Mouse (Mus musculus) heart, adult 11 months (tissue): ENCODE results near the gene AK157302.
A peak's percentile ranks its signal among the peaks of the same experiment; 100 is the strongest.
"Not testable (repeated sequence)": the region's sequence is repeated elsewhere in the genome, so short reads cannot be mapped to it uniquely, and the experiment has no call there.

Source experiments
- DNase-seq: peaks from one replicate; pipeline ENCODE4 v3.0.0; 2022

Gene AK157302

DNA sequence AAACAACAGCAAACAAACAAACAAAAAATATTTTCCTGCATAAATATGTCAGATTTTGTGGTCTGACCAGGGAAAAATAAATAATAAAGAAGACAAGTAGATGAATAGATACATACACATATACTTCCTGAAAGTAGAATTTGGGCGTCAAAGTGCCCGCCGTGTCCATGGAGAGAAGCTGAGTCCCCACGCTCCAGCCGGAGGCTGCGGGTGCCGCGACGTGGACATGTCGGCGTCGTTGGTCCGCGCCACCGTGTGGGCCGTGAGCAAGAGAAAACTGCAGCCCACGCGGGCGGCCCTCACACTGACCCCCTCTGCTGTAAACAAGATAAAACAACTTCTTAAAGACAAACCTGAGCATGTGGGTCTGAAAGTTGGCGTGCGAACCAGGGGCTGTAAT, at the start of gene AK157302:
TSS of gene AK157302 (plus strand) at position 144 of the 400 bp plus-strand sequence.
- DNase-seq, result peak; percentile 89

DNA sequence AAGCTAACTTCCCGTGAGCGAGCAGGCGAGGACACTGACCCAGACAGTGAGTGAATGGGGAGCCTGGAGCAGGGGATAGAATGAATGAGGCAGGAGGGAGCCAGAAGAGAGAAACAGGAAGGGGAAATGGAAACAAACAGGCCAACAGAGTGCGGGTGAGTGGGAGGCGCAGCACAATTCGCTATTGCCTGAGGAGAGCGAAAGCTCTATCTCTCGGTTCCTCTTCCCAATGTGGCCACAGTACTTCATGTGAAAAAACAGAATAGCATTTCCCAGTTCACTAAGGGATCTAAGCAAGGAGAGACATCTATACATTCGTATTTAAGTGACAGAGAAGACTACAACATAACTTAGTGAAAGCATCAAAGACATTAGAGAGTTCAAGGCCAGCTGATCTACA, 48.2 kb upstream of the AK157302 start:
- peak; percentile 85 for DNase-seq

DNA sequence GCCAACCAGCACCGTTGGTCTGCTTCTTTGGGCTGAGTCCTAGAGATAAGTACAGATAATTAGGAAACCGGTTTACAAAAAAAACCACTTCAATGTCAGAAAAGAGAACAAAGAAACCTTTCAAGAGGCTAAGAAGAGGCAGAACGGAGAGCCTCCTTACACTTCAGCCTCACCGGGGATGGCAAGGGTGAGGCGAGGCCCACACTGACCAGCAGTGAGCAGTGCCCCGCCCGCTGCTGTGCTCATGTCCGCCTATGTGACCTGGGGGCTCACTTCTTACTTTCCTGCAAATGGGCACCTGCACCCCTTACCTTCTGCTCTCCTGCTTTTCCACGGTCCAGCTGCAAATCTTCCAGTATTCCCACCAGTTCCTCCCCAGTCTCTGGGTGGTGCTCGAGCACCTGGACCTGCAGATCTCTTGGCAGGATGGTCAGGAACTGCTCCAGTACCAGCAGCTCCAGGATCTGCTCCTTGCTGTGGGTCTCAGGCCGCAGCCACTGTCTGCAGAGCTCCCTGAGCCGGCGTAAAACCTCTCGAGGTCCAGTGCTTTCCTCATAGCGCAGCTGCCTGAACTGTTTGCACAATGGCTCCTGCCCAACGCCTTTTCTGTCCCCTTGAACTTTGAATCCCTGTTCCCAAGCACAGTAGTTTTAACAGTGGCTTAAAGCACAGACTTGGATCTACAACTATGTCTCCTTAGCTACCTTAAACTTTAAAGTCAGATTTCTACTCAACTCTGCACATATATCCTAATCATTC, 47.0 kb upstream of the AK157302 start:
- DNase-seq, result peak; percentile 68

DNA sequence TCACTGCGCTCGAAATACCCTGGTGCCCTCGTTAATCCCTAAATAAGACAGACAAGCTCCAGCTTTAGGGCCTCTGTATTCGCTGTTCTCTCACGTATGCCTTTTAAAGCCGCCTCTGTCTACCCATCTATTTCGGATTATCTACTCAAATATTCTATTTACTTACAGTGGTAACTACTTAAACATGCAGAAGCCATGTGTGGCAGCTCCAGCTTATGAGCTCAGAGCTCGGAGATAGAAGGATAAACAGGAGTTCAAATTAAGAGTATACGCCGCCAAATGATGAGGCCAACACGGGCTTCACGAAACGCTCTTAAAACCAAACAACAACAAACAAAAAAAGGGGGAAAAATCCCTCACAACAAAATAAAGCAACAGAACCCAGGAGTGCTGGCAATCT, 42.0 kb upstream of the AK157302 start:
- DNase-seq, result no peak

DNA sequence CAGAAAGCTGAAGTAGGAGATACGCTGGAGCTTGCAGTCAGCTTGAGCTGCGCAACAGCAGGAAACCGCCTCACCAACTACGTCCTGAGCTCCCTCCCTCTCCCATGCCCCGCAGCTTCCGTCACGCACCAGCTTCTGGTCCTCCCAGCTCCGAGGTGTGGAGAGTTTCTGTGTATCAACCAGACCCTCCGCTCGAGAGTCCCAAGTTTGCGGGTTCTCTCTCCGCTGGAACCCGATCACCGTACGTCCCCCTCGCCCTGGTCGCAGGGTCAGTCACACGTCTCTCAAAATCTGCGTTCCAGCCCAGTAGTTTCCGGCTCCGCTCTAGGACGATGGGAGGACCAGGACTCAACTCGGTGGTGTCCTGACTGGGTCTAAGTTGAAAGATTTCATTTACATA, 41.6 kb upstream of the AK157302 start, which contains the start of gene Zscan26:
TSS of gene Zscan26 (minus strand) at position 282 of the 400 bp plus-strand sequence.
- DNase-seq, result peak; percentile 99

DNA sequence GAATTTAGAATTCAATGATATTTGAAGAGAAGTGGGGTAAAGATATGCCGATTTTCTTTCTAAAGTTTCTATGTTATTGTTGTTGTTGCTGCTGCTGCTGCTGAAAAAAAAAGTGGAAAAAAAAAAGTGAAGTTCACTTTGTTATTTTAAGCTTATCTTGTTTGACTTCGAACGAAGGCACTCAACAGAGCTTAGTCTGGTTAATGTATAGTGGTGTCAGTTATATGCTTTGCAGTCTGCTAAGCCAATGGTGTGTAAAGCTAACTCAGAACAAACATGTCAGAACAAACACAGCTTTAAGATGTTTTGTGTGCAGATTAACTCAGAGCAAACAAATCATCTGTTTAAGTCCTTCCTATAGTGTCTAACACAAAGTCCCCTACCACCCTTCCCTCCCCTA, 40.9 kb upstream of the AK157302 start:
- peak; percentile 21 for DNase-seq

DNA sequence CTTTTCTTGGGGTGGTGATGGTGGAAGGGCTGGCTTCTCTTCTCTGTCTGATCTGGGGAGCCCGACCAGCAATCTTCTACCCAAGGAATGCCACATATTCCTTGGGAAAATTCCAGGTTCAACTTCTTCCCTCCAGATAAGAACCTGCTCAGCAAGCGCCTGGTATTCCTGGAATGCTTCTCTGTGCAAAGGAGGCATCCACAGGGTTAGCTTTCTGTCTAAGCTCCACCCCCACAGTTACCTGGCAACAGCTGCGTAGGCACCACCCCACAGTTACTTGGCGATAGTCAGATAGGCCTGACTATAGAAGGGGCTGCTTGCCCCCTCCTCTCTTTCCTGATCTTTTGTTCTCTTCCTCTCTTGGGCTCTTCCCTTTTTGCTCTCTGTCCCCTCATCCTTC, 38.7 kb upstream of the AK157302 start:
- peak; percentile 27 for DNase-seq

DNA sequence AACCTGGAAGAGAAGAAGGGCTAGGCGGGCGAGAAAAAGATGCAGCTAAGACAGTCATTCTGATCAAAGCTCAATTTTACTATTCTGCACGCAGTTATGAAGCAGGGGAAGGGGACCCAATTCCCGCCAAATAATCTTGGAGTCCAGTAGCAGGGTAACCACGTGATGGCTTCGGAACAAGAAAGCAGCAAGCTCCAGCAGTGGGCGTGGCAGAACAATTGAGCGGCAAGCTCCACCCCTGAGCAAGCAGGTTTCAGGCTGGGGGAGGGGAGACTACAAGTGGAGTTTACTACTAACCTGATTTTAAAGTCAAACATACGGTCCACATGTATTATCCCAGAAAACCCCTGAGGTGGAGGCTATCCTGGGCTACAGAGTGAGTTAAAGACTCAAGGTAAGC, 32.5 kb upstream of the AK157302 start:
- DNase-seq, result peak; percentile 63

DNA sequence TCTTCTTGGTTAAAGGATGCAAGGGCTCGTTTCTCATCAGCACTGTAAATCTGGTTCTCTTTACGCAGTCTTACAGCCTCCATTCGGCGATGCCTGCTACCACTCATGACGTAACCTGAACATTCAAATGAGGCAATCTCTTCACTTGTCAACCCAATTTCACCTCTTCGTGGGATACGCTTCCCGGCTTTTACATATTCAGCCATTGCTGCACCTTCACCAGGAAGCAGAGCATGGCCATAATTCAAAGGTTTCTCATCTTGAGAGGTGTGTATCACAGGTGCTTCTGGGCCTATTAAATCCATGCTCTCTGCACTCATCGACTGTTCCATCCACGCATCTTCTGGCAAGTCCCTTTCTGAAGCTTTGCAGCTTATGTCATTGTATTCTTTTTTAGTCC, 27.7 kb upstream of the AK157302 start:
- peak; percentile 63 for DNase-seq

DNA sequence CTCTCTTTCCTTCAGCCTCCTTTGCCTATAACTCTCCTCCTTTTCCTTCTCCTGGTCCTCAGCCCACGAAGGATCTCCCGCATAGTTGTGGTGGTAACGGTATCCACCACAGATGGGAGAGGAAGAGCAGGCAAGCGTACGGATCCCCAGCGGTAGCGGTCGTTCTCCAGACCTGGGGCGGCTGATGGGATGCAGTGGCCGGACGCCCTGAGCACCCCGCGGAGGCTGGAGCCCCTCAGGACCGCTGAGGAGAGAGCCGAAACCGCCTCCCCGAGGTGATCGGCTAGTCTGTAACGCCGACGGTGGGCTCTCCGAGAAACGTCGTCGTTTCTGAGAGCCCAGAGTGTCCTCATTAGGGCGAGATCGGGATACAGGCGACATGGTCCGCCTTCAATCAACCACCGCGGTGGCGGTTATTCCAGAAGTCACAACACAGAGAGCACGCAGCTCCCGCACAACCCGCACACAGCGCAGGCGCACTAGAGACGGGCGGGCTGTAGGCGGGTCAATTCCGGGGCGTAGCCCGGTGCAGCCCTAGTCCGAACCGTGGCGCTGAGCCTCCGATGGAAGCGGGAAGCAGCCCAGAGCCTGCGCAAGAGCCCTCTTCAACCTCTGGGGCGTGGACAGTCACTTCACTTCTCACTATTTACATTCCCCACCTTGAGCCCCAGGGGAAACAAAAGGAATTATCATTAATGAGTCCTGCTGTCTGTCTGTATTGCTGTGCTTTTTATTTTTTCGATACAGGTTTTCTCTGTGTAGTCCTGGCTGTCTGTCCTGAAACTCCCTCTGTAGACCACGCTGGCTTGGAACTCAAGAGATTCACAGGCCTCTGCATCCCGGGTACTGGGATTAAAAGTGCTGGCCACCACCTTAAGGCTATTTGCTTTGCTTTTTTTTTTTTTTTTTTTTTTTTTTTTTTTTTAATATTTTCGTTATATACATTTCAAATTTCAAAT, 26.7 kb upstream of the AK157302 start, which contains the start of gene Nkapl:
TSS of gene Nkapl (minus strand) at position 449 of the 959 bp plus-strand sequence.
- peak; percentile 99 for DNase-seq

DNA sequence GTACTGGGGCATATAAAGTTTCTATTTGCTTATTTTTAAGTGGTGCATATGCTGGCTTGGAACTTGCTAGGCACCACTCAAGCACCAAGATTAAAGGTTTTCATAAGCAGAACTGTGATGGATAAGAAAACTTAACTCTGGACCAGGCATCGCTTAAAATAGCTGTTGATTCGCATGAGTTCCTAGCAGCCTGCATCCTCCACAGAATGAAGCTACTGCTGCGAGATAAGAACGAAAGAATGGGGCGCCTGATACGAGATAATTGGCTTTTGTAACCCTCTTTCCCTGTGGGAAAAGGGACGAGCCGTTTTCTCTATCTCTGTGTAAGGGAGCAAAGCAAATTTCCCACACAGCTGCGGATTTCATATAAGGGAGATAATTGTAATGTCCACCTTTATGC, 25.9 kb upstream of the AK157302 start:
- peak; percentile 52 for DNase-seq

DNA sequence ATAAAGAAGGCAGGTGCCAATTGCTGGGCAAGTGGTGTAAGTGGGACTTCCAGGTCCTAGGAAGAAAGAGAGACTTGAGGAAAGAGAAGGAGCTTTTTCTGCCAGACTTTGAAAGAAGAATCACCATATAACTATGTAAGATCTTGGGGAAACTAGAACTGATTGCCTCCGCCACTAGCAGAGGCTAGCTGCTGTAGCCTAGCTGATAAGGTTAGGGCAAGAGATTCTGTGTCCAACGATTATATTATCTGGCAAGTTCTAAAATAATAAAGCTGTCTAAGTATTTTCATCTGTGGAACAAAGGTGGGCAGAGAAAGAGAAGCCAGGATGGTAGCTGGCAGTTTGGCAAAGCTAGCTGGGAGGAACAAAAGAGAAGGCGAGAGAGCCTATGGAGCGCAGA, 22.6 kb upstream of the AK157302 start:
- peak; percentile 82 for DNase-seq

DNA sequence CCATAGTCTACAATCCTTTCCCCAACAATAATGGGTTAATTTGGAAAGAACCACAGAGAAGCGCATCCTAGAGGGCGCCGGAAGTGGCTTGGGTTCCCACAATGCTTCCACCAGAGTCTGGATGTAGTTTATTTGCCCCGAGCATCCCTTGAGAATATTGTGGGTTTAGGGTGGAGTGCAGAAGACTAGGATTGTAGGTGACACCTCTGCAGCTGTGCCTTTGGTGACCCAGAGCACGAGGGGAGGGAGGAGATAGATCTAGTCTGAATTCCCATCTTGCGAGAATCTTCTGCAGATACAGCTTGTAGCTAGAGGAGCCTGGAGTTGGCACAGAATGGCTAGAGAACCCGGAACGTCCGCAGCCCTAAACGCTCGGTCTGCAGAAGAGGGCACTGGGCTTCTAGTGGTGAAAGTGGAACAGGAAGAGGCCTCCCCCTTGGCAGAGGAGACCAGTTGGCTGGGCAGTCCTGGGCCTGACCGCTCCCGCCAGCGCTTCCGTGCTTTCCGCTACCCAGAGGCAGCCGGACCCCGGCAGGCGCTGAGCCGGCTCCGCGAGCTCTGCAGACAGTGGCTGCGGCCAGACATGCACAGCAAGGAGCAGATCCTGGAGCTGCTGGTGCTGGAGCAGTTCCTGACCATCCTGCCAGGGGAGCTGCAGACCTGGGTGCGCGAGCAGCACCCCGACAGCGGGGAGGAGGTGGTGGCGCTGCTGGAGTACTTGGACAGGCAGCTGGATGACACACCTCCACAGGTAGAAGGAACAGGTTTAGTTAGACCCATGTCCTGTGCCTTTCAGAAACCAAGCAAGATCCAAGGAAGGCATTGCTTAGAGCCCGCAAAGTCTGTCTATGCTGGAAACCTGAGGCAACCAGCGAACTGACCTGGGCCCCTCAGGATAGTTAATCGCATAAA, 16.0 kb upstream of the AK157302 start, which contains the start of the genes Zkscan4 and Gm10065:
TSS of gene Zkscan4 (plus strand) at position 149 of the 912 bp plus-strand sequence.
TSS of gene Gm10065 (minus strand) at position 683 of the 912 bp plus-strand sequence.
- DNase-seq, result peak; percentile 96

DNA sequence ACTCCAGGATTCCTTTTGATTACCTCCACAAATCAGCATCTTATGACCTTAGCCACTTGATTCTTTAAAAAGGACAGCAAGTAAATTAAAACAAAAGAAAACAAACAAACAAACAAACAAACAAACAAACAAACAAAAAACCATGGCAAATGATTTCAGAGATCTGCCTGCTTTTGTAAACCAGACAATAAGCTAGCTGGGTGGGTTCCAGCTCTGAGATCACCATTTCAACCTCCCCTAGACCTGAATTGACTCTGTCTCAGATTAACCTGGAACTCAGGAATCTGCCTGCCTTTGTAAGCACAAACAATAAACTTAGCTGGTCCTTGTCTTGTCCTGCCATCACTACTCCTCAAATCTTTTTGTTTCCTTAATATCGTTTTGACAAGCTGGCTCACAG, 8.1 kb upstream of the AK157302 start:
- DNase-seq, result no peak

DNA sequence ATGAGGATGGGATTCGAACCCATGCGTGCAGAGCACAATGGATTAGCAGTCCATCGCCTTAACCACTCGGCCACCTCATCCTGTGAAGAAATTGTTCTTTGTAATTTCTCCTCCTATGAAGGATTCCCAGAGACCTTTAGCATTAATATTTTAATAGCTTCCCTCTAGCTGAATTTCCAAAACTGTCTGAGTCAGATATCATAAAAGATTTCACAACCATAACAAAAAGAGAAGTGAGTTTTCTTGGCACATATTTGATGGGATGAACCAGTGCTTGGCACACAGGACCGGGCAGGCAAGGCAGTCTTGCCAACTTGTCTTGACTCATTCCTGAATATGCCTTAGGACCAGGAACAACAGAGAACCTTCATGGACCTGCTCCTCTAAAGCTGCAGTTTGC, 2.2 kb upstream of the AK157302 start:
- DNase-seq, result no peak

DNA sequence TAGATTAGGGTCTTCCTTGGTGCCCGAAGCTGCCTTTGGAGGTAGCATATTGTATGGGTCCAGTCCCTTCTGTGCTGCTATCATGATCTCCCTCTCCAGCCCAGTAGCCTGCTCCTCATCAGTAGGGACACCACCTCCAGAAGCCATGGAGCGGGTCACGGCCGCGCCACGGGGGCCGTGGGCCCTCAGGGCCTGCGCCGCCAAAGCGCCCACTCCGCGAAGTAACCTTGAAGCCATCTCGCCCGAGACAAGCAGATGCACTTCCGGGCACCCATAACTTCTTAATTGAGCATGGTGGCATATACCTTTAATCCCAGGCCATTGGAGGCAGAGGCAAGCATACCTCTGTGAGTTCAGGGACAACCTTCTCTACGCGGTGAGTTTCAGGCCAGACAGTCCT, 6.2 kb downstream of the AK157302 start, which contains the start of gene Gm11273:
TSS of gene Gm11273 (minus strand) at position 237 of the 400 bp plus-strand sequence.
- DNase-seq, result not testable (repeated sequence)

DNA sequence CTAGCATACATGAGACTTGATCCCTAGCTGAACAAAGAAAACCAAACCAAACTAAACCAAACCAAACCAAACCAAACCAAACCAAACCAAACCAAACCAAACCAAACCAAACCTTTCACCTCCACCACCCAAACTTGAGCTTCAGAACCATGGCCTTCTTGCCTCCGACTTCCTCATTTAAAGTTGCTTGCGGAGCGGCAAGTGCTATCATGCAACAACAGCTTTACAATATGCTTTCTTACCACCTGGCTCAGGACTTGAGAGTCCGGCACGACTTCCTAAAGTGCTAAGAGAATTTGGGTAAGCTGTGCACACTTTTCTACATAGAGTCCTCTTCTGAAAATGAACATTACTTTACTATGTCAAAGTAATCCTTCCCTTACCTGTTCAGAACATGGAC, 7.3 kb downstream of the AK157302 start:
- DNase-seq, result no peak

DNA sequence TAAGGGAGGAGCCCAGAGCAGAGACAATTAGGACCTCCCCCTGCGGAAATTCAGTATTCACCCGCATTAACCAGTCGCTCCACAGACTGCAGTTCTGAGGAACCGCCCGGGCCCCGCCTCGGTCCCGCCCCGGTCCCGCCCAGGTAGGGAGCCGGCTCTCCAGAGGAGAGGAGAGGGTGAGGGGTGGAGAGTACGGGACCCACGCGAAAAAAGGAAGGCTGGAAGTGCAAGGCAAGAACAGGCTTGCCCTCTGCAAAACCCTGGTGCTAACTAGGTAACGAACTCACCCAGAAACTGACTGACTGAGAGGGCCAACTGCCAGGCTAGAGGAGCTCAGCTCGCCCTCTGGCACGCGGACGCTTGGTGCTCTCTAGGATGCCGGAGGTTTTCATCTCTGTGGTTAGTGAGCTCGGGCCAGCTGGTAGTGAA, 11.2 kb downstream of the AK157302 start:
- peak; percentile 99 for DNase-seq

DNA sequence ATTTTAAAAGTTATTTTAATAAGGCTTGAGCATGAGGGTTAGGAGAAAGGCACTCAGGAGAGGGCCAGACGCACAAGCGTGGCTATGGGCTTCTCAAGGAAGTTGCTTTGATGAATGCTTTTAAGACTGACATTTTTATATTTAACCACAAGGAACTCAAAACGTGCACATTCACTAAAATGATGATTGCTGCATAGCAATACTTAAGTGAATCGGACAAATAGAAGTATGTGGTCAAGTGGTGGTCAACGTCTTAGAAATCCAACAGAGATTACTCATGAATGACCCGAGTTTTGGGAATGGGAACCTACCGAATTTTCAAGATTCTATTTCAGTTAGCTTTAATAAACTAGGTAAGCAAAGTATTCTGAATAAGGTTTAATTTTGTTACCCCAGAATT, 35.1 kb downstream of the AK157302 start:
- no peak for DNase-seq

DNA sequence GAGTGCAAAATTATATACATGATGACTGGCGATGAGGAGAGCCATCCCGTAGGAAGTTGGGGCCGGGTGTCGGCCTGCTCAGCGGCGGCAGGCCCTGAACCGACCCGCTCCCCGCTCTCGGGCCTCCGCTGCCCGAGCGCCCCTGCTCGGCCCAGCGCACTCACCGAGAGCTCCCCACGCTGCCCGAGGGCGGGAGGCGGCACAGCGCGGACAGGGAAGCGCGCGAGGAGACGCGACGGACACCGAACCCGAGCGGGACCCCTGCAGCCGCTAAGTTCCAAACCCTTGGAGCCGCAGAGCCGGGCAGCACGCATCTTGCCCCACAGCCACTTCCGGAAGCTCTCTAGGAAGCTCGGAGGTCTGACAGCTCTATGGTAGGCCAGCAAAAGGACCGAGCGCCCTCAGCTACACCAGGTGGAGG, 35.8 kb downstream of the AK157302 start, which contains the start of gene Zkscan8:
TSS of gene Zkscan8 (minus strand) at position 340 of the 421 bp plus-strand sequence.
- DNase-seq, result peak; percentile 99

DNA sequence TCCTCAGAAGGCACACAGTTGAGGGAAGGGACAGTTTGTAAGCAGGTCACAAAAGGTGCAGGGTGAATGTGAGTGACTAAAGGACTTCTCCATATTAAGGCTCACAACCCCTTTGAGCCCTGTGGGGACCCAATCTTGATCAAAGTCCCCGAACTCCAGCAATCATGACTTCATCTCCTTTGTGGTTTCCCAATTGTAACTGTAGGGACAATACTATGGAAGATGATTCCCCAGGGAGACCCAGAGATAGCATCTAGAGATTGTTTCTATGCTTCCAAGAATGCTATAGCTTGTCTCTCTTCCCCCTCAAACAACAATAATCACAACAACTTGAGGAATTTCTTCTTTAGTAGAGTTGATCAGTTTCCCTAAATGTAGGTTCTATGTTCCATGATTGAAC, 47.7 kb downstream of the AK157302 start, which contains the start of gene Olfr1366:
TSS of gene Olfr1366 (minus strand) at position 101 of the 400 bp plus-strand sequence.
- DNase-seq, result no peak
